Mouse (Mus musculus): Measurements from ENCODE around the gene Hoxb1. TPM values are rescaled to one million over a fixed set of nuclear protein-coding genes. Genes with fewer than 3 reads are reported as not detected.
A peak's percentile ranks its signal among the peaks of the same experiment; 100 is the strongest.

The Hoxb1 gene
- polyA plus RNA-seq, 1 experiment from 2014 or later, result 0.15 TPM

GRCm38 (mm10) chr11:96338957-96339855 lies 26.3 kb upstream of the Hoxb1 start:
- Histone ChIP-seq H3K4me1 (peaks cover 10% of the 10 kb centered on the region), H3K27ac (replicated peaks) (no peak overlapping the region), H3K27me3 (ENCODE audit: low read depth, poor library complexity, severe bottlenecking) (peaks cover 100% of the 10 kb centered on the region), H3K36me3 (no peaks in the 10 kb centered on the region), H3K4me3 (no peak overlapping the region), H3K9me3 (replicated peaks) (no peaks in the 10 kb centered on the region)
- 8% methylated on average over 7 of the region's 7 CpGs for WGBS
- DNase-seq (ENCODE audit: low spot score), result no peak

GRCm38 (mm10) chr11:96340698-96341365 lies 24.7 kb upstream of the Hoxb1 start:
- H3K9me3 ChIP-seq (replicated peaks), result no peaks in the 10 kb centered on the region
- peaks cover 100% of the 10 kb centered on the region for H3K27me3 ChIP-seq (ENCODE audit: low read depth, poor library complexity, severe bottlenecking)
- H3K27ac ChIP-seq (replicated peaks), result no peak overlapping the region
- H3K4me1 ChIP-seq, result peaks cover 17% of the 10 kb centered on the region
- no peaks in the 10 kb centered on the region for H3K36me3 ChIP-seq
- H3K4me3 ChIP-seq, result no peak overlapping the region
- WGBS, result under 1% methylated on average over 36 of the region's 36 CpGs
- no peak for DNase-seq (ENCODE audit: low spot score)

- Histone ChIP-seq H3K36me3 (no peaks in the 10 kb centered on the region), H3K27me3 (ENCODE audit: low read depth, poor library complexity, severe bottlenecking) (peaks cover 100% of the 10 kb centered on the region), H3K27ac (replicated peaks) (no peak overlapping the region), H3K4me1 (peaks cover 19% of the 10 kb centered on the region), H3K4me3 (no peak overlapping the region), H3K9me3 (replicated peaks) (no peaks in the 10 kb centered on the region)
- WGBS, result under 1% methylated on average over 40 of the region's 40 CpGs
- DNase-seq (ENCODE audit: low spot score), result peak; percentile 67
Measured at GRCm38 (mm10) chr11:96341701-96342575, 23.6 kb upstream of the Hoxb1 start.

GRCm38 (mm10) chr11:96342576-96342930 lies 23.0 kb upstream of the Hoxb1 start:
- WGBS, result 2% methylated on average over 4 of the region's 4 CpGs
- no peak overlapping the region for H3K27ac ChIP-seq (replicated peaks)
- H3K4me3 ChIP-seq, result no peak overlapping the region

GRCm38 (mm10) chr11:96343206-96343745 lies 22.3 kb upstream of the Hoxb1 start:
- no peak overlapping the region for H3K4me3 ChIP-seq

More at GRCm38 (mm10) chr11:96342576-96342930, 23.0 kb upstream of the Hoxb1 start:
- peaks cover 100% of the 10 kb centered on the region for H3K27me3 ChIP-seq (ENCODE audit: low read depth, poor library complexity, severe bottlenecking)
- no peak for DNase-seq (ENCODE audit: low spot score)
- H3K36me3 ChIP-seq, result no peaks in the 10 kb centered on the region
- H3K4me1 ChIP-seq, result peaks cover 19% of the 10 kb centered on the region
- H3K9me3 ChIP-seq (replicated peaks), result no peaks in the 10 kb centered on the region

GRCm38 (mm10) chr11:96344061-96344877 lies 21.3 kb upstream of the Hoxb1 start:
- Histone ChIP-seq H3K27me3 (ENCODE audit: low read depth, poor library complexity, severe bottlenecking) (peaks cover 100% of the 10 kb centered on the region), H3K27ac (replicated peaks) (no peak overlapping the region), H3K4me3 (no peak overlapping the region), H3K9me3 (replicated peaks) (no peaks in the 10 kb centered on the region), H3K36me3 (no peaks in the 10 kb centered on the region), H3K4me1 (peaks cover 19% of the 10 kb centered on the region)
- no peak for DNase-seq (ENCODE audit: low spot score)
- WGBS, result 1% methylated on average over 40 of the region's 40 CpGs

More at GRCm38 (mm10) chr11:96343206-96343745, 22.3 kb upstream of the Hoxb1 start:
- 7% methylated on average over 2 of the region's 2 CpGs for WGBS
- DNase-seq (ENCODE audit: low spot score), result no peak
- H3K36me3 ChIP-seq, result no peaks in the 10 kb centered on the region
- no peak overlapping the region for H3K27ac ChIP-seq (replicated peaks)
- peaks cover 100% of the 10 kb centered on the region for H3K27me3 ChIP-seq (ENCODE audit: low read depth, poor library complexity, severe bottlenecking)
- H3K9me3 ChIP-seq (replicated peaks), result no peaks in the 10 kb centered on the region
- H3K4me1 ChIP-seq, result peaks cover 19% of the 10 kb centered on the region

- Histone ChIP-seq H3K27ac (replicated peaks) (no peak overlapping the region), H3K4me1 (peaks cover 19% of the 10 kb centered on the region)
Measured at GRCm38 (mm10) chr11:96344878-96345159, 20.7 kb upstream of the Hoxb1 start.

GRCm38 (mm10) chr11:96345220-96345892 lies 20.2 kb upstream of the Hoxb1 start:
- 1% methylated on average over 45 of the region's 56 CpGs for WGBS
- DNase-seq (ENCODE audit: low spot score), result no peak
- Histone ChIP-seq H3K27me3 (ENCODE audit: low read depth, poor library complexity, severe bottlenecking) (peaks cover 100% of the 10 kb centered on the region), H3K9me3 (replicated peaks) (no peaks in the 10 kb centered on the region), H3K4me3 (no peak overlapping the region), H3K4me1 (peaks cover 19% of the 10 kb centered on the region), H3K36me3 (no peaks in the 10 kb centered on the region), H3K27ac (replicated peaks) (no peak overlapping the region)

More at GRCm38 (mm10) chr11:96344878-96345159, 20.7 kb upstream of the Hoxb1 start:
- Histone ChIP-seq H3K9me3 (replicated peaks) (no peaks in the 10 kb centered on the region), H3K36me3 (no peaks in the 10 kb centered on the region), H3K4me3 (no peak overlapping the region), H3K27me3 (ENCODE audit: low read depth, poor library complexity, severe bottlenecking) (peaks cover 100% of the 10 kb centered on the region)
- no peak for DNase-seq (ENCODE audit: low spot score)
- 7% methylated on average over 6 of the region's 6 CpGs for WGBS

GRCm38 (mm10) chr11:96345893-96346806 lies 19.4 kb upstream of the Hoxb1 start:
- H3K27ac ChIP-seq (replicated peaks), result no peak overlapping the region

GRCm38 (mm10) chr11:96346916-96347520 lies 18.5 kb upstream of the Hoxb1 start:
- no peak for DNase-seq (ENCODE audit: low spot score)
- Histone ChIP-seq H3K9me3 (replicated peaks) (no peaks in the 10 kb centered on the region), H3K27me3 (ENCODE audit: low read depth, poor library complexity, severe bottlenecking) (peaks cover 100% of the 10 kb centered on the region), H3K4me1 (peaks cover 11% of the 10 kb centered on the region; the same call in 1 of the 2 replicates), H3K4me3 (no peak overlapping the region), H3K27ac (replicated peaks) (no peak overlapping the region), H3K36me3 (no peaks in the 10 kb centered on the region)
- 10% methylated on average over 5 of the region's 5 CpGs for WGBS

More at GRCm38 (mm10) chr11:96345893-96346806, 19.4 kb upstream of the Hoxb1 start:
- Histone ChIP-seq H3K9me3 (replicated peaks) (no peaks in the 10 kb centered on the region), H3K4me1 (peaks cover 15% of the 10 kb centered on the region; the same call in 1 of the 2 replicates), H3K27me3 (ENCODE audit: low read depth, poor library complexity, severe bottlenecking) (peaks cover 100% of the 10 kb centered on the region), H3K36me3 (no peaks in the 10 kb centered on the region), H3K4me3 (no peak overlapping the region)
- 2% methylated on average over 45 of the region's 45 CpGs for WGBS
- DNase-seq (ENCODE audit: low spot score), result no peak

Measured in midbrain, embryonic 10.5 days (tissue).